Mouse (Mus musculus): ENCODE results near the gene Cpn2. TPM values are rescaled to one million over a fixed set of nuclear protein-coding genes. Genes with fewer than 3 reads are reported as not detected.

The Cpn2 gene
- polyA plus RNA-seq, 1 experiment from 2014 or later = 0.09 TPM

GRCm38 (mm10) chr16:30236091-30236699 lies 31.1 kb downstream of the Cpn2 start:
- WGBS = 2% methylated on average over 33 of the region's 33 CpGs
- no peaks in the 10 kb centered on the region for H3K36me3 ChIP-seq (ENCODE audit: control insufficient read depth, insufficient read depth)
- H3K4me2 ChIP-seq (replicated peaks; ENCODE audit: low read depth) = peak overlapping the region; percentile 83
- ATAC-seq = peak; percentile 48
- 0 out of 2 replicates have a peak, but pooled peaks cover 5% of the 10 kb centered on the region for H3K27me3 ChIP-seq (replicated peaks; ENCODE audit: control insufficient read depth, insufficient read depth, low read length)
- no peak overlapping the region for H3K27ac ChIP-seq (ENCODE audit: low read depth, low read length)
- H3K4me3 ChIP-seq (ENCODE audit: low read depth, low read length) = peak overlapping the region; percentile 43
- peak overlapping the region; percentile 27; the same call in 1 of the 2 replicates for H3K9ac ChIP-seq (ENCODE audit: low read depth, low read length)
- no peaks in the 10 kb centered on the region for H3K4me1 ChIP-seq (replicated peaks; ENCODE audit: control insufficient read depth, insufficient read depth, low read length)
- peak; percentile 99 for TF ChIP-seq CTCF (IDR thresholded peaks at IDR 0.05; ENCODE audit: low read depth)
- H3K9me3 ChIP-seq (ENCODE audit: control insufficient read depth) = no peaks in the 10 kb centered on the region

- no peaks in the 10 kb centered on the region for H3K4me1 ChIP-seq (replicated peaks; ENCODE audit: control insufficient read depth, insufficient read depth, low read length)
- H3K4me3 ChIP-seq (ENCODE audit: low read depth, low read length) = no peak overlapping the region
- 58% methylated on average over 2 of the region's 2 CpGs for WGBS
- no peak for ATAC-seq
- no peak overlapping the region for H3K27ac ChIP-seq (ENCODE audit: low read depth, low read length)
- no peak overlapping the region; the same call in 1 of the 2 replicates for H3K9ac ChIP-seq (ENCODE audit: low read depth, low read length)
- TF ChIP-seq CTCF (IDR thresholded peaks at IDR 0.05; ENCODE audit: low read depth) = no peak
- 0 out of 2 replicates have a peak, but pooled peaks cover 5% of the 10 kb centered on the region for H3K27me3 ChIP-seq (replicated peaks; ENCODE audit: control insufficient read depth, insufficient read depth, low read length)
- no peaks in the 10 kb centered on the region for H3K9me3 ChIP-seq (ENCODE audit: control insufficient read depth)
- no peaks in the 10 kb centered on the region for H3K36me3 ChIP-seq (ENCODE audit: control insufficient read depth, insufficient read depth)
- H3K4me2 ChIP-seq (replicated peaks; ENCODE audit: low read depth) = peak overlapping the region; percentile 83; the same call in 1 of the 2 replicates
These were observed 31.7 kb downstream of the Cpn2 start for GRCm38 (mm10) chr16:30235577-30235976.

DNA sequence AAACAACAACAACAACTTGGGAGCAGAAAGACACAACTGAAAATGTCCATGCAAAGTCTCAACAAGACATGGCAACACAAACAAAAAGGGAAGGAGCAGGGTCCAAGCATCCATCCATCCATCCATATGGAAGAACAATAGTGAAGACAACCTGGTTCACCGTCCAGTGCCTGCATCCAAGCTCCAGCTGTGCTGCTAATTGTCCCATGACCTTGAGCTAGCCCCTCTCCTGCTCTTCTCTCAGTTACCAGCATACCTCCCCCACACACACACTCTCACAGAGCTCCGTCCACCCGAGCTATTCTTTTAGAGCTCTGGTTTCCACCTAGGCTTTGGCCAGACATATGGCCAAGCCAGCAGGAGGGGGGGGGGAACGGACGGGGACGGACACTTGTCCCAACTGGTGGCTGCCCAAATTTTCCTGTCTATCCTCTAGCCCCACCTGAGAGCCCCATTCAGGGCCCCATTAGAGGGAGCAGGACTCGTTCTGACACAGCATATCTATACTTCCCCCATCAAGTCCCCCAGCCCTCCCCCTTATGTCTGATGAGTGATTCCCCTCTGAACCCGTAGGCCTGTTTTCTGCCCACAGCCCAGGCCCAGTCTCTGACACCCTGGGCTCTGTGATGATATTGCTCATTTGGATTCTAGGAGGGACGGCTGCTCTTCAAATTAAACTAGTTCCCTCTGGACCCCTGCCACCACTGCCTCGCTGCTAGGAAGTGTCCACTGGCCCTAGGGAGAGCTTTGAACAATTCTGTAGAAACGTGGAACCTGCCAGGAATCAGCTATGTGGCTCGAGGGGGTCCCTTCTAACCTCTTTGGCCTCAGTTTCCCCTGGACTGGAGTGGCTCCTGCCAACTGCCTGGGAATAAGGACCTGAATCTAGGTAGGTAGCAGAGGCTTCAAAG lies 32.4 kb downstream of the Cpn2 start:
- Histone ChIP-seq H3K27ac (ENCODE audit: low read depth, low read length) (no peak overlapping the region), H3K27me3 (replicated peaks; ENCODE audit: control insufficient read depth, insufficient read depth, low read length) (0 out of 2 replicates have a peak, but pooled peaks cover 5% of the 10 kb centered on the region), H3K36me3 (ENCODE audit: control insufficient read depth, insufficient read depth) (no peaks in the 10 kb centered on the region), H3K9ac (ENCODE audit: low read depth, low read length) (no peak overlapping the region), H3K4me1 (replicated peaks; ENCODE audit: control insufficient read depth, insufficient read depth, low read length) (no peaks in the 10 kb centered on the region), H3K4me2 (replicated peaks; ENCODE audit: low read depth) (no peak overlapping the region), H3K4me3 (ENCODE audit: low read depth, low read length) (no peak overlapping the region), H3K9me3 (ENCODE audit: control insufficient read depth) (no peaks in the 10 kb centered on the region)
- 75% methylated on average over 12 of the region's 12 CpGs for WGBS
- no peak for ATAC-seq
- TF ChIP-seq CTCF (IDR thresholded peaks at IDR 0.05; ENCODE audit: low read depth) = no peak

- H3K36me3 ChIP-seq (ENCODE audit: control insufficient read depth, insufficient read depth) = no peaks in the 10 kb centered on the region
- H3K4me2 ChIP-seq (replicated peaks; ENCODE audit: low read depth) = no peak overlapping the region
- no peaks in the 10 kb centered on the region for H3K9me3 ChIP-seq (ENCODE audit: control insufficient read depth)
- no peak overlapping the region for H3K4me3 ChIP-seq (ENCODE audit: low read depth, low read length)
- H3K27me3 ChIP-seq (replicated peaks; ENCODE audit: control insufficient read depth, insufficient read depth, low read length) = 0 out of 2 replicates have a peak, but pooled peaks cover 5% of the 10 kb centered on the region
- TF ChIP-seq CTCF (IDR thresholded peaks at IDR 0.05; ENCODE audit: low read depth) = no peak
- no peak overlapping the region for H3K9ac ChIP-seq (ENCODE audit: low read depth, low read length)
- no peak overlapping the region for H3K27ac ChIP-seq (ENCODE audit: low read depth, low read length)
- H3K4me1 ChIP-seq (replicated peaks; ENCODE audit: control insufficient read depth, insufficient read depth, low read length) = no peaks in the 10 kb centered on the region
- ATAC-seq = no peak
- WGBS = 62% methylated on average over 8 of the region's 8 CpGs
These were observed 33.2 kb downstream of the Cpn2 start for GRCm38 (mm10) chr16:30234077-30234476.

DNA sequence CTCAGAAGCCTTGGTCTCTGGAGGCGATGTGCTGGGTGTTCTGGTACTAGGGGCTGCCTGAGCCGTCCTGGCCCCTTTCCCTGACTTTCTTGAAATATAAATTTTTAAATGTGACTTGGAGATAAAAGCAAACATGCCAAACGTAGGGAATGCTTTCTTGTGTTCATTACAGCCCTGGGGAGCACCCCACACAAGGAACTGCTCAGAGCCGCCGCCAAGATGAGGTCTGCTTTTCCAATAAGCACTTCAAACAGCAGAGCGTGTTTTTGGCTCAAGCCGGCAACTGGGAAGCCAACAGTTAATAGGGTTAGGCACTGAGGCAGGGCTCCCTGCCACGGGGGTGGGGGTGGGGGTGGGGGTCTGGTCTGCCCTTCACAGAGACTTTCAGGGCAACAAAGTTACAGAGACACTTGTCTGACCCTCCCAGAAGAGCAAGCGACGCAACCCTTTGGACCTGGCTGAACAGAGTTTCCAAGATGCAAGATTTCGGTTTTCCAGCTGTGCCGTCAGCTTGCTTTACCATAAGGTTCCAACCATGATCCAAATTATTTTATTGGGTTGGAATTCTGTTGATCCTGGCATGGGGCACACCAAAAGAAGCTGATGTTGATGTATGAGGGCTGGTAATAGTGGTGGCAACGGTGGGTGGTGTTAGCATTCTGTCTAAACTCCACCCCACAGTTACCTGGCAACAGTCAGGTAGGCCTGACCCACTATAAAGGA lies 35.3 kb downstream of the Cpn2 start:
- Histone ChIP-seq H3K27ac (ENCODE audit: low read depth, low read length) (no peak overlapping the region), H3K9me3 (ENCODE audit: control insufficient read depth) (no peaks in the 10 kb centered on the region), H3K36me3 (ENCODE audit: control insufficient read depth, insufficient read depth) (no peaks in the 10 kb centered on the region), H3K4me2 (replicated peaks; ENCODE audit: low read depth) (no peak overlapping the region), H3K4me3 (ENCODE audit: low read depth, low read length) (no peak overlapping the region), H3K9ac (ENCODE audit: low read depth, low read length) (no peak overlapping the region), H3K4me1 (replicated peaks; ENCODE audit: control insufficient read depth, insufficient read depth, low read length) (no peaks in the 10 kb centered on the region), H3K27me3 (replicated peaks; ENCODE audit: control insufficient read depth, insufficient read depth, low read length) (0 out of 2 replicates have a peak, but pooled peaks cover 5% of the 10 kb centered on the region)
- no peak for TF ChIP-seq CTCF (IDR thresholded peaks at IDR 0.05; ENCODE audit: low read depth)
- ATAC-seq = no peak
- WGBS = 57% methylated on average over 13 of the region's 13 CpGs

DNA sequence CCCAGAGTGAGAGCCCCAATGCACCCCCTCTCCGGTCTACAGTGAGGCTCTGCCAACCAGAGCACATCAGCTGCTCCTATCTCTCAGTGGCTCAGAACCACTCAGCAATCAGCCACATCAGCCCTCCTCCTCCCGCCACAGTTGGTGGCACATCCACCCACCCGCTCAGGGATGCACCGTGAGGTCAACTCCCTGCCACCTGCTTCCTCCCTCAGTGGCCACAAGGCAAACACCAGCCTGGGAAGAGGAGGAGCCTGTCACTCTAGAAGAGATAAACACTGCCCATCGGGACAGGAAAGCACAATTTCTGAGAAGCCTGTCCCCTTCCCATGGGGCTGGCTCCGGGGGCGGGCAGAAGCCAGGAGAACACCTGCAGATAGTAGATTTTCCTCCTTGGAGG lies 39.9 kb downstream of the Cpn2 start:
- 38% methylated on average over 7 of the region's 7 CpGs for WGBS

More for the DNA sequence above, 39.9 kb downstream of the Cpn2 start:
- H3K27me3 ChIP-seq (replicated peaks; ENCODE audit: control insufficient read depth, insufficient read depth, low read length) = no peaks in the 10 kb centered on the region
- no peaks in the 10 kb centered on the region for H3K4me1 ChIP-seq (replicated peaks; ENCODE audit: control insufficient read depth, insufficient read depth, low read length)
- H3K4me2 ChIP-seq (replicated peaks; ENCODE audit: low read depth) = no peak overlapping the region
- no peak for TF ChIP-seq CTCF (IDR thresholded peaks at IDR 0.05; ENCODE audit: low read depth)
- no peak overlapping the region for H3K27ac ChIP-seq (ENCODE audit: low read depth, low read length)
- H3K9ac ChIP-seq (ENCODE audit: low read depth, low read length) = no peak overlapping the region
- no peak for ATAC-seq
- H3K4me3 ChIP-seq (ENCODE audit: low read depth, low read length) = no peak overlapping the region
- H3K9me3 ChIP-seq (ENCODE audit: control insufficient read depth) = no peaks in the 10 kb centered on the region
- no peaks in the 10 kb centered on the region for H3K36me3 ChIP-seq (ENCODE audit: control insufficient read depth, insufficient read depth)

Measured in intestine, postnatal 0 days (tissue).